Mouse (Mus musculus) thymus, adult 2 months (tissue): ENCODE data around the gene Olfr372. TPM values are rescaled to one million over a fixed set of nuclear protein-coding genes. Genes with fewer than 3 reads are reported as not detected.
"Not testable (repeated sequence)": the region's sequence is repeated elsewhere in the genome, so short reads cannot be mapped to it uniquely, and the experiment has no call there.

Source experiments
- DNase-seq: peaks from one replicate; pipeline ENCODE4 v3.0.0; 2021
- H3K27ac ChIP-seq: fragments of 200-500 bp; 2 replicates; pipeline ENCODE4 v1.5.1; 2012; ENCODE audit warnings: low read length, control low read depth; ENCODE audit not compliant: control insufficient read depth, insufficient read depth
- H3K27me3 ChIP-seq: fragments of 200-500 bp; 2 replicates; pipeline ENCODE4 v1.6.1; 2012; ENCODE audit warnings: mild to moderate bottlenecking, low read length, moderate library complexity, mixed read lengths; ENCODE audit not compliant: control insufficient read depth, insufficient read depth
- H3K36me3 ChIP-seq: fragments of 200-500 bp; 2 replicates; pipeline ENCODE4 v1.6.1; 2012; ENCODE audit warnings: mild to moderate bottlenecking, low read length, moderate library complexity; ENCODE audit not compliant: control insufficient read depth, insufficient read depth
- H3K4me1 ChIP-seq: fragments of 200-500 bp; replicated peaks from 2 replicates; pipeline ENCODE4 v1.6.1; 2012; ENCODE audit warnings: low read length; ENCODE audit not compliant: control insufficient read depth, insufficient read depth
- H3K4me3 ChIP-seq: fragments of 200-500 bp; 2 replicates; pipeline ENCODE4 v1.5.1; 2012; ENCODE audit warnings: mild to moderate bottlenecking, low read length, control low read depth, moderate library complexity; ENCODE audit not compliant: control insufficient read depth, insufficient read depth
- CTCF ChIP-seq: fragments of 200-500 bp; IDR thresholded peaks from 2 replicates; pipeline ENCODE4 v1.5.1; 2012; ENCODE audit warnings: mild to moderate bottlenecking, control low read depth, low read length, moderate library complexity, borderline replicate concordance; ENCODE audit not compliant: control insufficient read depth, poor library complexity, insufficient read depth; ENCODE audit errors: extremely low read depth
- POLR2A ChIP-seq: fragments of 200-500 bp; IDR thresholded peaks from 2 replicates; pipeline ENCODE4 v1.6.1; 2012; ENCODE audit warnings: mild to moderate bottlenecking, low read length, control low read depth, moderate library complexity; ENCODE audit not compliant: control insufficient read depth, poor library complexity, insufficient read depth; ENCODE audit errors: extremely low read depth
- WGBS: fragments of 180-500 bp; shearing (Covaris S2); methylation state at CpG from one replicate; pipeline ENCODE4 v1.1.7; 2018; 5-methylcytosine and 5-hydroxymethylcytosine counted together
- polyA plus RNA-seq: library from polyadenylated mRNA; depleted of rRNA; stranded (reverse); fragments of >200 nt; gene quantifications from 2 replicates; pipeline ENCODE4 v1.2.3, GENCODE M21; 2012; rRNA removed

The Olfr372 gene
- 0.13 TPM in 1 of 2 replicates, not detected in the other for polyA plus RNA-seq

- not testable (repeated sequence) for H3K4me1 ChIP-seq, H3K4me3 ChIP-seq, DNase-seq, H3K27me3 ChIP-seq, H3K27ac ChIP-seq, H3K36me3 ChIP-seq
- WGBS: 97% methylated on average over 4 of the region's 4 CpGs
These were observed at the start of gene Olfr372 for GRCm38 (mm10) chr8:72040918-72041317. Gene Olfr372 (plus strand): TSS chr8:72041218.

GRCm38 (mm10) chr8:71999434-71999833 lies 41.6 kb upstream of the Olfr372 start:
- no peaks in the 10 kb centered on the region for H3K4me1 ChIP-seq
- no peak overlapping the region for H3K27ac ChIP-seq
- 85% methylated on average over 1 of the region's 1 CpGs for WGBS
- H3K36me3 ChIP-seq: no peaks in the 10 kb centered on the region
- TF ChIP-seq POLR2A (no peak), CTCF (no peak)
- no peaks in the 10 kb centered on the region for H3K27me3 ChIP-seq
- no peak overlapping the region for H3K4me3 ChIP-seq
- DNase-seq: no peak

GRCm38 (mm10) chr8:72000223-72000622 lies 40.8 kb upstream of the Olfr372 start:
- TF ChIP-seq CTCF: no peak
- no peak for TF ChIP-seq POLR2A
- H3K27me3 ChIP-seq: no peaks in the 10 kb centered on the region
- H3K27ac ChIP-seq: no peak overlapping the region
- H3K4me3 ChIP-seq: no peak overlapping the region
- H3K36me3 ChIP-seq: no peaks in the 10 kb centered on the region
- DNase-seq: no peak
- no peaks in the 10 kb centered on the region for H3K4me1 ChIP-seq
- 65% methylated on average over 3 of the region's 3 CpGs for WGBS

GRCm38 (mm10) chr8:72002942-72003341 lies 38.1 kb upstream of the Olfr372 start:
- Histone ChIP-seq H3K4me3 (no peak overlapping the region), H3K36me3 (no peaks in the 10 kb centered on the region), H3K27me3 (no peaks in the 10 kb centered on the region), H3K4me1 (no peaks in the 10 kb centered on the region), H3K27ac (no peak overlapping the region)
- no peak for TF ChIP-seq POLR2A
- no peak for TF ChIP-seq CTCF
- DNase-seq: no peak

GRCm38 (mm10) chr8:72005912-72006311 lies 35.1 kb upstream of the Olfr372 start:
- Histone ChIP-seq H3K36me3 (no peaks in the 10 kb centered on the region), H3K27ac (no peak overlapping the region), H3K4me3 (no peak overlapping the region), H3K4me1 (0 out of 2 replicates have a peak, but pooled peaks cover 11% of the 10 kb centered on the region), H3K27me3 (no peaks in the 10 kb centered on the region)
- TF ChIP-seq CTCF (no peak), POLR2A (no peak)
- 91% methylated on average over 3 of the region's 3 CpGs for WGBS
- no peak for DNase-seq

- Histone ChIP-seq H3K4me1 (0 out of 2 replicates have a peak, but pooled peaks cover 11% of the 10 kb centered on the region), H3K4me3 (no peak overlapping the region), H3K27ac (no peak overlapping the region), H3K36me3 (no peaks in the 10 kb centered on the region), H3K27me3 (no peaks in the 10 kb centered on the region)
- 92% methylated on average over 1 of the region's 1 CpGs for WGBS
- DNase-seq: no peak
- TF ChIP-seq POLR2A (no peak), CTCF (no peak)
These were observed 34.3 kb upstream of the Olfr372 start for GRCm38 (mm10) chr8:72006763-72007162.

GRCm38 (mm10) chr8:72008134-72008641 lies 32.8 kb upstream of the Olfr372 start:
- no peaks in the 10 kb centered on the region for H3K27me3 ChIP-seq
- no peak overlapping the region for H3K27ac ChIP-seq
- H3K36me3 ChIP-seq: no peaks in the 10 kb centered on the region
- H3K4me1 ChIP-seq: 0 out of 2 replicates have a peak, but pooled peaks cover 11% of the 10 kb centered on the region
- TF ChIP-seq CTCF (no peak), POLR2A (no peak)
- WGBS: 1% methylated on average over 3 of the region's 3 CpGs
- H3K4me3 ChIP-seq: no peak overlapping the region
- no peak for DNase-seq
